Mouse (Mus musculus): ENCODE data around the gene Apbb1ip. TPM values are rescaled to one million over a fixed set of nuclear protein-coding genes. Genes with fewer than 3 reads are reported as not detected.

Apbb1ip gene
- polyA plus RNA-seq, 1 experiment from 2014 or later = 1.7 TPM

DNA sequence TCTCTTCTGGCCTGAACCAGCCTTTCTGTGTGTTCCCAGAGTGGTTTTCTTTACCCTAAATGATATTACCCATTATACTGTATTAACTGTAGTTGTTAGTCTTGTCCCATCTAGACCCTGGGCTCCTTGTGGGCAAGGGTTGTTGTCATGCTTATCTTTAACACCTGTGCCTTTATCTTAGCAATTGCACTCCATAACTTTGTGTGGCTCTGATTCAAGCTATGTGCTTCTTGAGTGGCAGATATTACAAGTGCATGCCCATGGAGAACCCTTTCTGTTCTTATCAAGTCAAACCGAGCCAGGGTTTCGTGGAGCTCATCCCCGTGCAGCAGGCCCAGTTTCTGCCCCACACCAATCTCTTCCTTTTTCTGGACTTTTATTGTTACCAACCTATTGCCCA lies 130.1 kb downstream of the Apbb1ip start:
- Histone ChIP-seq H3K9me3 (ENCODE audit: control insufficient read depth, low read length) (no peaks in the 10 kb centered on the region), H3K4me1 (ENCODE audit: control insufficient read depth in 2 of 2, insufficient read depth in 2 of 2, low read length in 2 of 2) (no peaks in the 10 kb centered on the region), H3K36me3 (ENCODE audit: control insufficient read depth, insufficient read depth, low read length) (peaks cover 73% of the 10 kb centered on the region), H3K4me2 (ENCODE audit: low read length) (no peak overlapping the region), H3K4me3 (ENCODE audit: control insufficient read depth in 1 of 2, insufficient read depth in 1 of 2, low read depth in 1 of 2, low read length in 2 of 2) (no peak overlapping the region), H3K27ac (replicated peaks in 1 of 2; ENCODE audit: control insufficient read depth in 1 of 2, insufficient read depth in 1 of 2, low read depth in 2 of 2, low read length in 2 of 2) (no peak overlapping the region), H3K9ac (ENCODE audit: low read length) (no peak overlapping the region), H3K27me3 (ENCODE audit: control insufficient read depth, insufficient read depth, low read length) (no peaks in the 10 kb centered on the region)
- ATAC-seq (ENCODE audit: insufficient number of reproducible peaks, insufficient read depth, low FRiP score, low read depth) = no peak
- WGBS = 65% methylated on average over 3 of the region's 3 CpGs

DNA sequence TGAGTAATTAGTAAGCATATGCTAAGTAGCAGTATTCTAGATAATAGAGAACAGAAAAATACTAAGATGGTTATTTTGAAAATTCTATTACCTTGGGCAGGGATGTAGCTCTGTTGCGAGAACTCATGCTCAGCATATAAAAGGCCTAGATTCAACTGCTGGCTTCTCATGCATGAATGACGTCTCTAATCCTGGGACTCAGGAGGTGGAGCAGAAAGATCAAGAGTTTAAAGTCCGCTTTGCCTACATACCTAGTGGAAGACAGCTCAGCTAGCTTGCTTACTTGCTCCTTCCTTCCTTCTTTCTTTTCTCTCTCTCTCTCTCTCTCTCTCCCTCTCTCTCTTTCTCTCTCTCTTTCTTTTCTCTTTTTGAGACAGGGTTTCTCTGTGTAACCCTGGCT lies 140.5 kb downstream of the Apbb1ip start:
- H3K36me3 ChIP-seq (ENCODE audit: control insufficient read depth, insufficient read depth, low read length) = peaks cover 88% of the 10 kb centered on the region
- H3K27me3 ChIP-seq (ENCODE audit: control insufficient read depth, insufficient read depth, low read length) = no peaks in the 10 kb centered on the region
- H3K9me3 ChIP-seq (ENCODE audit: control insufficient read depth, low read length) = no peaks in the 10 kb centered on the region
- no peak overlapping the region for H3K4me2 ChIP-seq (ENCODE audit: low read length)
- no peak overlapping the region for H3K9ac ChIP-seq (ENCODE audit: low read length)
- no peak overlapping the region for H3K4me3 ChIP-seq (ENCODE audit: control insufficient read depth in 1 of 2, insufficient read depth in 1 of 2, low read depth in 1 of 2, low read length in 2 of 2)
- no peak for ATAC-seq (ENCODE audit: insufficient number of reproducible peaks, insufficient read depth, low FRiP score, low read depth)
- no peak overlapping the region for H3K27ac ChIP-seq (replicated peaks in 1 of 2; ENCODE audit: control insufficient read depth in 1 of 2, insufficient read depth in 1 of 2, low read depth in 2 of 2, low read length in 2 of 2)
- 83% methylated on average over 3 of the region's 3 CpGs for WGBS
- H3K4me1 ChIP-seq (ENCODE audit: control insufficient read depth in 2 of 2, insufficient read depth in 2 of 2, low read length in 2 of 2) = no peaks in the 10 kb centered on the region

DNA sequence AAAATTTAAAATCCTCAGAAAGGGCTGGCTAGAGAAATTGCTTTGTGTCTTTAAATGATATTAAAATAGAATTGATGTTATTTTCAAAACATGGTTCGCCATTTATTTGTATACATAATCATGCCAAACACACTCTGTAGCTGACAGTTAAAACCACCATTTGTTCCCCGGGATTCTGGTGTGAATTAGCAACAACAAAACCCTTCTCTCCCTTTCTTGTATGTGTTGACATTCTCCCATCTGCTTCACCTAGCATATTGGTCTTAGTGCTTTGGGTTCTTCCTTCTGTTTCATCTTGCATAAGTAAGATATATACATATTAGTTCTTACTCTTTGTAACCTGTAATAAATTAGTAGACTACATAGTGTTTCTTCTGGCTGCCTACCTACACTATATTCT lies 144.8 kb downstream of the Apbb1ip start:
- WGBS = 80% methylated on average over 2 of the region's 2 CpGs
- Histone ChIP-seq H3K27me3 (ENCODE audit: control insufficient read depth, insufficient read depth, low read length) (no peaks in the 10 kb centered on the region), H3K27ac (replicated peaks in 1 of 2; ENCODE audit: control insufficient read depth in 1 of 2, insufficient read depth in 1 of 2, low read depth in 2 of 2, low read length in 2 of 2) (no peak overlapping the region), H3K4me3 (ENCODE audit: control insufficient read depth in 1 of 2, insufficient read depth in 1 of 2, low read depth in 1 of 2, low read length in 2 of 2) (no peak overlapping the region), H3K4me1 (ENCODE audit: control insufficient read depth in 2 of 2, insufficient read depth in 2 of 2, low read length in 2 of 2) (no peaks in the 10 kb centered on the region), H3K4me2 (ENCODE audit: low read length) (no peak overlapping the region), H3K36me3 (ENCODE audit: control insufficient read depth, insufficient read depth, low read length) (peaks cover 65% of the 10 kb centered on the region), H3K9me3 (ENCODE audit: control insufficient read depth, low read length) (no peaks in the 10 kb centered on the region), H3K9ac (ENCODE audit: low read length) (no peak overlapping the region)
- no peak for ATAC-seq (ENCODE audit: insufficient number of reproducible peaks, insufficient read depth, low FRiP score, low read depth)

Other genes starting within 250 kb of the Apbb1ip start
- 0.11 and 0.68 TPM in 2 replicates for gene Gad2, start 151.9 kb upstream of the Apbb1ip start, polyA plus RNA-seq (2014; fragmentation: Nextera tagmentation; extraction: Ambion mirVana)
- 29.5 and 33.1 TPM in 2 replicates for gene Pdss1, start 121.4 kb downstream of the Apbb1ip start, polyA plus RNA-seq (2014; fragmentation: Nextera tagmentation; extraction: Ambion mirVana)